Mouse (Mus musculus) heart, embryonic 15.5 days (tissue): ENCODE results near the gene Tspan18. TPM values are rescaled to one million over a fixed set of nuclear protein-coding genes. Genes with fewer than 3 reads are reported as not detected.

ENCODE experiments used
- ATAC-seq: fragments of 200-750 bp; cut with Nextera tagmentation; replicated peaks from 2 replicates; pipeline ENCODE4 v1.8.0; 2017; ENCODE audit warnings: low read depth, moderate TSS enrichment; ENCODE audit not compliant: insufficient number of reproducible peaks, insufficient read depth, low FRiP score
- H3K27ac ChIP-seq: fragments of 300-500 bp; sonication (generic); 2 replicates; pipeline ENCODE4 v1.5.1; 2015; ENCODE audit warnings: mild to moderate bottlenecking, inconsistent platforms
- H3K27me3 ChIP-seq: fragments of 300-500 bp; sonication (generic); 2 replicates; pipeline ENCODE4 v1.6.1; 2015; ENCODE audit warnings: inconsistent platforms
- H3K36me3 ChIP-seq: fragments of 300-500 bp; sonication (generic); 2 replicates; pipeline ENCODE4 v1.6.1; 2015; ENCODE audit warnings: mild to moderate bottlenecking, inconsistent platforms
- H3K4me1 ChIP-seq: fragments of 300-500 bp; sonication (generic); replicated peaks from 2 replicates; pipeline ENCODE4 v1.6.1; 2015; ENCODE audit warnings: inconsistent platforms
- H3K4me2 ChIP-seq: fragments of 300-500 bp; sonication (generic); 2 replicates; pipeline ENCODE4 v1.6.1; 2015; ENCODE audit warnings: inconsistent platforms, mild to moderate bottlenecking, moderate library complexity
- H3K4me3 ChIP-seq: fragments of 300-500 bp; sonication (generic); 2 replicates; pipeline ENCODE4 v1.5.1; 2015; ENCODE audit warnings: mild to moderate bottlenecking, inconsistent platforms
- H3K9ac ChIP-seq: fragments of 300-500 bp; sonication (generic); 2 replicates; pipeline ENCODE4 v1.6.1; 2015; ENCODE audit warnings: mild to moderate bottlenecking, inconsistent platforms
- H3K9me3 ChIP-seq: fragments of 300-500 bp; sonication (generic); replicated peaks from 2 replicates; pipeline ENCODE4 v1.6.1; 2016; ENCODE audit warnings: inconsistent platforms
- WGBS: fragments of 180-500 bp; shearing (Covaris S2); methylation state at CpG from one replicate; pipeline ENCODE4 v1.1.7; 2015; ENCODE audit warnings: mixed read lengths; 5-methylcytosine and 5-hydroxymethylcytosine counted together
- polyA plus RNA-seq: library from polyadenylated mRNA; unstranded; fragments of >200 nt; fragmentation: Nextera tagmentation; extraction: Ambion mirVana; gene quantifications from 2 replicates; pipeline ENCODE4 v1.2.1, GENCODE M21; 2015

Gene Tspan18
- polyA plus RNA-seq, 1 experiment from 2014 or later, result 31.7 TPM

GRCm38 (mm10) chr2:93278181-93278975 lies 55.9 kb downstream of the Tspan18 start:
- Histone ChIP-seq H3K27me3 (no peaks in the 10 kb centered on the region), H3K4me2 (peak overlapping the region; percentile 7; the same call in 1 of the 2 replicates), H3K9me3 (no peaks in the 10 kb centered on the region), H3K4me3 (no peak overlapping the region), H3K4me1 (peaks cover 52% of the 10 kb centered on the region), H3K36me3 (no peaks in the 10 kb centered on the region), H3K27ac (peak overlapping the region; percentile 85), H3K9ac (peak overlapping the region; percentile 26)
- no peak; the same call in none of the 2 replicates for ATAC-seq
- 16% methylated on average over 11 of the region's 11 CpGs for WGBS

DNA sequence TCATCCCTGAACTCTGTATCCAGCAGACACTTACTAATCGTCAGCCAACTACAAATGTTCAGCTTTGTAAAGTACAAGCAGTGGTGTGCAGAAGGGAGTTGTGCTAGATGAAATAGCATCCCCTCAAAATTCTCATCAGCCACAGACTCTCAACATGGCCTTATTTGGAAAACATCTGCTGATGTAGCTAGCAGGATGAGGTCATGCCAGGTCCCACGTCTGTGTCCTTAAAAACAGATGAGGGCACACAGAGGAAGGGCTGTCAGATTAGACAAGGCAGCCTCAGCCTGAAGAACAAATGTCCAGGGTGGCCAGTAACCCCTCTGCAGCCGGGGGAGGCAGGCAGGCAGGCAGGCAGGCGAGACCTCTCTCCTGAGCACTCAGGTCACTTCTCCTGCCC lies 56.8 kb downstream of the Tspan18 start:
- peak overlapping the region; percentile 85 for H3K27ac ChIP-seq
- H3K9me3 ChIP-seq, result no peaks in the 10 kb centered on the region
- no peaks in the 10 kb centered on the region for H3K36me3 ChIP-seq
- peaks cover 43% of the 10 kb centered on the region for H3K4me1 ChIP-seq
- peak; percentile 45 for ATAC-seq
- no peak overlapping the region for H3K4me2 ChIP-seq
- H3K27me3 ChIP-seq, result no peaks in the 10 kb centered on the region
- H3K9ac ChIP-seq, result peak overlapping the region; percentile 26
- WGBS, result 9% methylated on average over 4 of the region's 4 CpGs
- no peak overlapping the region for H3K4me3 ChIP-seq

DNA sequence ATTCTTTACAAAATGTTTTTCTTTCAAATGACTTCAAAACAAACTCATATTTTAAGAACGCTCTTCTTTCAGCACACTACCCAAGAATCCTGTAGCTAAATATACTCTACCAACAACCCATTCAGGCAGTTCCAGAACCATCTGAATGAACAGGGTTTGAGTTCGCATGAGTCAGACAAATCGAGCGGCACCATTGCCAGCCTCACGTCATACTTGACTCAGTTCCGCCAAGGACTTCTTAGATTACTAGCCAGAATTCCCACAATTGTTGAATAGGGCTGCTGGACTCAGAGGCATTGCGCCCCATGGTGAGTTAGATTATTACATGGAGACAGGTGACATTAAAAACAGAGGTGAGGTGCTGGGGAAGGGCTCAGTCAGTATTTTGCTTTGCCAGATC lies 58.3 kb downstream of the Tspan18 start:
- 90% methylated on average over 7 of the region's 7 CpGs for WGBS
- no peaks in the 10 kb centered on the region for H3K9me3 ChIP-seq
- H3K27ac ChIP-seq, result no peak overlapping the region
- no peaks in the 10 kb centered on the region for H3K36me3 ChIP-seq
- H3K4me1 ChIP-seq, result peaks cover 37% of the 10 kb centered on the region
- H3K9ac ChIP-seq, result no peak overlapping the region
- ATAC-seq, result no peak
- no peak overlapping the region for H3K4me2 ChIP-seq
- no peak overlapping the region for H3K4me3 ChIP-seq
- no peaks in the 10 kb centered on the region for H3K27me3 ChIP-seq

DNA sequence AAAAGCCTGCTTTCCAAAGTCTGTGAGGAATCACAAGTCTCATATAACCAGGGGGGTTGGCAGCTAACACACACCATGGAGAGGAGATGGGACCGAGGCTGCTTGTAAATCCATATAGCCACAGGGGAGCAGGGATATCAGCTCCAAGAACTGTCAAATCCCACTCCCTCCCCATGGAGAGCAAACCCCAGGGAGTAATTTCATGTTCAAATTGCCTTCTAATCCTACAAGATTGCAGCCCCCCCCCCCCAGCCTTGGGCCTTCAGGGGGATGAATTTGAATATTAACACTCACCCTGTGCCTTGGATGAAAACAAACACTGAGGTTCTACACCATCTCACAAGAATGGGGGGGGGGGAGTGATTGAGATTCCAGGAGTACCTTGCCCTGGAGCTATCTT lies 60.4 kb downstream of the Tspan18 start:
- no peak overlapping the region for H3K9ac ChIP-seq
- 52% methylated on average over 1 of the region's 1 CpGs for whole genome bisulfite sequencing
- no peaks in the 10 kb centered on the region for H3K9me3 ChIP-seq
- H3K27me3 ChIP-seq, result no peaks in the 10 kb centered on the region
- peaks cover 46% of the 10 kb centered on the region for H3K4me1 ChIP-seq
- no peak for ATAC-seq
- H3K36me3 ChIP-seq, result no peaks in the 10 kb centered on the region
- no peak overlapping the region for H3K27ac ChIP-seq
- no peak overlapping the region for H3K4me2 ChIP-seq
- no peak overlapping the region for H3K4me3 ChIP-seq

DNA sequence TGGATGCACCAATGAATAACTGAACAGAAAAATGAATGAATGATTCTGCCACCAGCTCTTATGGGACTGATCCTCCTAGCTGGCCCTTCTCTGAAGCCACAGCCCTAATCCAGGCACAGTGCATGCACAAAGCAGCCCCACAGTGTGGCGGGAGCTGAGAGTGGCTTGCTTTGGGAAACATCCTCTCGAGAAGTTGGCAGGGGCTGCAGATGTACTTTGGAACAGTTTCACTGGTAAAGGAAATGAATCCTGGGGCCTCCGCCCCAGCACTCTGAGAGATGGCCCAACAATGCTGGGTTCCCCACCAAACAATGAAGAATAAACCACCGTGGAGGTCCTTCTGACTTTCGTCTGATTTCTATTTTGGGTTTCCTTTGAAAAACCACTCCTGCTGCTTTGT lies 64.2 kb downstream of the Tspan18 start:
- Histone ChIP-seq H3K27me3 (no peaks in the 10 kb centered on the region), H3K36me3 (no peaks in the 10 kb centered on the region), H3K9me3 (no peaks in the 10 kb centered on the region), H3K9ac (no peak overlapping the region), H3K4me3 (no peak overlapping the region), H3K4me1 (peaks cover 61% of the 10 kb centered on the region), H3K4me2 (no peak overlapping the region), H3K27ac (peak overlapping the region; percentile 65)
- WGBS, result 32% methylated on average over 5 of the region's 5 CpGs
- no peak; the same call in 1 of the 2 replicates for ATAC-seq

DNA sequence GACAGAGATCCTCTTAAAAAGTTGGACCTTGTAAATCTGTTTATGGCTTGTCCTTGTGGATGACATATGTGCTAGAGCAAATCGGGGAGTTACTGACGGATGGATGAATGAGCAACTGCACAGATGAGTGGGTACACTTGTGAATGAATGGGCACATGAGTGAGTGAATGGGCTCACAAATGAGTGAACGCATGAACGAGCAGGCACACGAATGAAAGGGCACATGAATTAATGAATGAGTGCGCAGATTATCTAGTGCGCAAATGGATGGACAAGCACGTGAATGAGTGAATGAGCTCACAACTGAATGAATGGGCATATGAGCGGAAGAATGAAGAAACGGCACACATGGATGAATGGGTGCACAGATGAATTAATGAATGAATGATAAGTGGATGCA lies 64.7 kb downstream of the Tspan18 start:
- WGBS, result 91% methylated on average over 10 of the region's 10 CpGs
- no peaks in the 10 kb centered on the region for H3K36me3 ChIP-seq
- H3K4me3 ChIP-seq, result no peak overlapping the region
- H3K9me3 ChIP-seq, result no peaks in the 10 kb centered on the region
- H3K4me2 ChIP-seq, result no peak overlapping the region
- H3K27me3 ChIP-seq, result no peaks in the 10 kb centered on the region
- H3K27ac ChIP-seq, result peak overlapping the region; percentile 65; the same call in 1 of the 2 replicates
- H3K4me1 ChIP-seq, result peaks cover 63% of the 10 kb centered on the region
- no peak overlapping the region for H3K9ac ChIP-seq
- no peak for ATAC-seq

GRCm38 (mm10) chr2:93268711-93269270 lies 65.5 kb downstream of the Tspan18 start:
- Histone ChIP-seq H3K4me2 (no peak overlapping the region), H3K4me1 (peaks cover 60% of the 10 kb centered on the region), H3K9ac (no peak overlapping the region), H3K27me3 (no peaks in the 10 kb centered on the region), H3K4me3 (no peak overlapping the region), H3K36me3 (no peaks in the 10 kb centered on the region), H3K27ac (peak overlapping the region; percentile 57), H3K9me3 (no peaks in the 10 kb centered on the region)
- 69% methylated on average over 3 of the region's 3 CpGs for WGBS
- no peak for ATAC-seq

- WGBS, result 40% methylated on average over 4 of the region's 4 CpGs
- H3K9me3 ChIP-seq, result no peaks in the 10 kb centered on the region
- H3K4me3 ChIP-seq, result no peak overlapping the region
- no peaks in the 10 kb centered on the region for H3K36me3 ChIP-seq
- peak overlapping the region; percentile 57 for H3K27ac ChIP-seq
- H3K4me2 ChIP-seq, result no peak overlapping the region
- H3K9ac ChIP-seq, result no peak overlapping the region
- H3K27me3 ChIP-seq, result no peaks in the 10 kb centered on the region
- H3K4me1 ChIP-seq, result peaks cover 68% of the 10 kb centered on the region
- ATAC-seq, result peak; percentile 75
These were observed 66.5 kb downstream of the Tspan18 start for GRCm38 (mm10) chr2:93267791-93268190.

- WGBS, result 68% methylated on average over 7 of the region's 7 CpGs
- no peak overlapping the region; the same call in 1 of the 2 replicates for H3K27ac ChIP-seq
- H3K27me3 ChIP-seq, result no peaks in the 10 kb centered on the region
- no peak overlapping the region for H3K4me3 ChIP-seq
- H3K4me2 ChIP-seq, result no peak overlapping the region
- H3K36me3 ChIP-seq, result no peaks in the 10 kb centered on the region
- no peak overlapping the region for H3K9ac ChIP-seq
- ATAC-seq, result no peak
- H3K9me3 ChIP-seq, result no peaks in the 10 kb centered on the region
- H3K4me1 ChIP-seq, result peaks cover 79% of the 10 kb centered on the region
These were observed 67.6 kb downstream of the Tspan18 start for GRCm38 (mm10) chr2:93266565-93267169.

DNA sequence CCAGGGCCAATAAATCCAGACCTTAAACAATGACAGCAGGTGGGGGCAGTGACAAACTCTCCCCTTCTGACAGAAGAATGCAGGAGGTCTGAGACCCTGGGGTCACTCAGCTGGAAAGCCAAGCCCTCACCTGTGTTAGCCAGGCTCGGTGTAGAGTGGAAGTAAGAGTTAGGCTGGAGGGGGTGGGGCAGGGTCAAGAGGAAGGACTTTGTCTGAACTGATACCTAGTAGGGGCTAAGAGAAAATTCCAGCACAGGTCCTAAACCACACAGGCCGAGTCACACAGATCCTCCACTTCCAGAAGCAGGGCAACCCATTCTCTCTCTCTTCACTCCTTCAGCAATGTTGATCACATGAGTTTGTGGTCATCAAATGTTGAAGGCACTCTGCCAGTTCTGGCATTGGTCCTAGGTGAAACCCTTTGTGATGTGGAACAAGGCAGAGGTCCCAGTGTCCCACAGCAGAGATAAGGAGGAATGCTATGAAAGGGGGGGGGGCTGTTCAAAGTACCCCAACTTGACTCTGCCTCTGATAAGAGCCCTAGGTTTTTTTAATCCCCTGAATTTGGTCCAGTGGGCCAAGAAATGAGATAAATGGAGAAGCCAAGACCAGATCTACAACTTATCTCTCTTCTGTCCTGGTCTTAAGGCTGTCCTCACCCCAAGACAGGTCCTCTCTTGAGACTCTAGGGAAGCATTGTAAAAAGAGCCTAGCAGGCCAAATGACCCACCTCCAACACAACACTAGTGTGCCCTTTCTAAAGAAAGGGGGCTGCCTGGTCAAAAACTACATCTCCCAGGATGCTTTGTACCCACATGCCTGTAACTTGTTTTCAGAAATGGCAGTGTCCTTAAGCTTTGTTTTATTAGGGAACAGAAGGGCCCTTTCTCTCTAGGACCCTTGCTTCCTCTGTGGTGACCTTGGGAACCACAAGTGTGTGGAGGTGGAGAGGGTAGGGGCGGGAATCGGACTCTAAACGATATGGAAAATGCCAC lies 71.7 kb downstream of the Tspan18 start:
- Histone ChIP-seq H3K36me3 (no peaks in the 10 kb centered on the region), H3K27me3 (no peaks in the 10 kb centered on the region), H3K4me1 (peaks cover 78% of the 10 kb centered on the region), H3K27ac (peak overlapping the region; percentile 64), H3K9ac (no peak overlapping the region), H3K4me3 (no peak overlapping the region), H3K4me2 (no peak overlapping the region), H3K9me3 (no peaks in the 10 kb centered on the region)
- WGBS, result 59% methylated on average over 5 of the region's 5 CpGs
- peak; percentile 16 for ATAC-seq
